Mouse (Mus musculus) neural tube, embryonic 14.5 days (tissue): ENCODE measurements at regions not wholly inside any gene's neighbourhood (a gene's known extent, or its start where the extent isn't known, plus 50 kb on each side); places are given as distances from the start of the nearest gene placed in this dataset.

Experiments used
- ATAC-seq: fragments of 200-750 bp; cut with Nextera tagmentation; 2 replicates; pipeline ENCODE4 v1.8.0; 2017; ENCODE audit warnings: low read depth, mild to moderate bottlenecking, moderate TSS enrichment, moderate library complexity
- H3K27ac ChIP-seq: fragments of 300-500 bp; sonication (generic); 2 replicates; pipeline ENCODE4 v1.5.1; 2014; ENCODE audit warnings: low read depth, mild to moderate bottlenecking, control low read depth, low read length, moderate library complexity, mixed read lengths
- H3K27me3 ChIP-seq: fragments of 300-500 bp; sonication (generic); 2 replicates; pipeline ENCODE4 v1.6.1; 2014; ENCODE audit warnings: low read length; ENCODE audit not compliant: control insufficient read depth, insufficient read depth
- H3K36me3 ChIP-seq: fragments of 300-500 bp; sonication (generic); 2 replicates; pipeline ENCODE4 v1.6.1; 2014; ENCODE audit warnings: low read length, mixed read lengths; ENCODE audit not compliant: control insufficient read depth, insufficient read depth
- H3K4me1 ChIP-seq: fragments of 300-500 bp; sonication (generic); 2 replicates; pipeline ENCODE4 v1.6.1; 2014; ENCODE audit warnings: low read length; ENCODE audit not compliant: control insufficient read depth, insufficient read depth
- H3K4me2 ChIP-seq: fragments of 300-500 bp; sonication (generic); 2 replicates; pipeline ENCODE4 v1.6.1; 2014; ENCODE audit warnings: mild to moderate bottlenecking, low read depth, low read length, control low read depth
- H3K4me3 ChIP-seq: fragments of 300-500 bp; sonication (generic); 2 replicates; pipeline ENCODE4 v1.5.1; 2014; ENCODE audit warnings: low read depth, low read length, control low read depth, mixed read lengths
- H3K9ac ChIP-seq: fragments of 300-500 bp; sonication (generic); replicated peaks from 2 replicates; pipeline ENCODE4 v1.6.1; 2014; ENCODE audit warnings: low read depth, mild to moderate bottlenecking, control low read depth, low read length, mixed read lengths
- H3K9me3 ChIP-seq: fragments of 300-500 bp; sonication (generic); 2 replicates; pipeline ENCODE4 v1.6.1; 2016; ENCODE audit warnings: low read length; ENCODE audit not compliant: control insufficient read depth
- WGBS: fragments of 180-500 bp; shearing (Covaris S2); extraction: QIAGEN DNeasy Blood & Tissue Kit; methylation state at CpG from one replicate; pipeline ENCODE4 v1.1.7; 2014; 5-methylcytosine and 5-hydroxymethylcytosine counted together

DNA sequence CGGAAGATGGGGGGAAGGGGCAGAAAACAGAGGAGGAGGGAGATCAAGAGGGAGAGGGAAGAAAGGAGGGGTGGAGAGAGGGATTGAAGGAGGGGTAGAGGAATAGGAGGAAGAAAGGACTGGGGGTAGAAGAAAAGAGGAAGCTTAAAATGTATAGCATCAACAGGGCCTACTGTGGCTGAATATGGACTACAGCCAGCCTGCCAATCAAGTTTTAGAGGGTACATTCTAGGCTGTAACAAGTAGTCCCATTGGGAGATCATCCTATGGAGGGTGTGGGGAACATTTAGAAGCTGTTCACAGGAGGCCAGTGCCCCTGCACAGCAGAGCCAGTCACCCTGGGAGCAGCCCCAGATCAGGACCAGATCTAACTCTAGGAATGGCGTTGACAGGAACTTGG, 535.6 kb upstream of the Lrrc6 start:
- ATAC-seq, result no peak
- H3K9me3 ChIP-seq, result no peaks in the 10 kb centered on the region
- no peak overlapping the region for H3K4me2 ChIP-seq
- no peak overlapping the region for H3K9ac ChIP-seq
- peaks cover 3% of the 10 kb centered on the region; the same call in 1 of the 2 replicates for H3K4me1 ChIP-seq
- H3K4me3 ChIP-seq, result no peak overlapping the region
- 83% methylated on average over 2 of the region's 2 CpGs for WGBS
- no peaks in the 10 kb centered on the region for H3K36me3 ChIP-seq
- H3K27me3 ChIP-seq, result no peaks in the 10 kb centered on the region
- no peak overlapping the region for H3K27ac ChIP-seq

DNA sequence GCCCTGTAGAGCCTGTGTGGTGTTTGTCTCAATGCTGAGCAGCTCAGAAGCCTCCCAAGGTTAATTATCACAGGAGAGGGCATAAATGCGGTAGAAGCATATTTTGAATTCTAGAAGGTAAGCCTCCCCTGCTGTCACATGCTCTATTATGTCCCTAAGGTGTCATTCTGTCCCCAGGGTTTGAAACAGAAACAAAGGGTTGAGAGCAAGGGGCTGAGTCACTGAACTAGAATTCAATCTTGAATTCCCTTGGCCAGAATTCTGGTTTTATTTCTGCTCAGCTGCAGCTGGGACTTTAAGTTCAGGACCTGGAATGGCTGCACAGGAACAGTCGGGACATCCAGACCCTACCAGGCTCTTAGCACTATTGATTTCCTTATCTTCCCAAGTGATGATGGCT, 533.2 kb upstream of the Lrrc6 start:
- WGBS, result 81% methylated on average over 2 of the region's 2 CpGs
- Histone ChIP-seq H3K4me3 (no peak overlapping the region), H3K36me3 (no peaks in the 10 kb centered on the region), H3K27me3 (no peaks in the 10 kb centered on the region), H3K4me2 (no peak overlapping the region), H3K27ac (no peak overlapping the region), H3K9me3 (no peaks in the 10 kb centered on the region), H3K9ac (no peak overlapping the region), H3K4me1 (no peaks in the 10 kb centered on the region)
- no peak for ATAC-seq

DNA sequence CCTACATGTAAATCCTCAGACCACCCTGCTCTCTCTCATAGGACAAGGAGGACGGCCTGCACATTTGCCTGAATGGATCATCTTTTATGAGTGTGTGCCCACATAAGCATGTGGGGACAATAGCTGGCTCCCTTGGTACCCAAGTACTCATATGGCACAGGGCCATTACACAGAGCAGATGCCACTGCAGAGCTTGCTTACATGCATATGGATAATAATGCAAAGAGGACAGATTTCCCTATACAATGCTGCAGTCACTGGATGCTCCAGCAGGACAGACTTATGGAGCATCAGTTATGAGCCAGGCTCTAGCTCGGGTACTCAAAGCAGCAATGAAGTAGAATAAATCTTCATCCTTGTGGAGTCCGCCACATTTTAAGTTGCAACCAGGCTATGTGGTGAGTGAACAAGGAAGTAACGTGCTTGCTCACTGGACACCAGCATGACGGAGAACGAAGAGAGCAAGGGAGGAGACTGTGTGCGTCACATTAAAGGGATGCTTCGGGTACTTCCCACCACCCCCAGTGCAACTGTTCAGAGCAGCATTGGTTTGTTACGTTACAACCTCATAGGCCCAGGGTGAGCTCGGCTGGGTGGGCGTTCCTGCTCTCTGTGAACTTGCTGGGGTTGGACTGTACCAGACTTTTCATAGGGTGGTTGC, 531.3 kb upstream of the Lrrc6 start:
- no peak overlapping the region for H3K27ac ChIP-seq
- no peaks in the 10 kb centered on the region for H3K4me1 ChIP-seq
- no peaks in the 10 kb centered on the region for H3K9me3 ChIP-seq
- peak; percentile 56; the same call in 1 of the 2 replicates for ATAC-seq
- no peaks in the 10 kb centered on the region for H3K36me3 ChIP-seq
- no peaks in the 10 kb centered on the region for H3K27me3 ChIP-seq
- 83% methylated on average over 11 of the region's 11 CpGs for WGBS
- H3K9ac ChIP-seq, result no peak overlapping the region
- H3K4me3 ChIP-seq, result no peak overlapping the region
- no peak overlapping the region for H3K4me2 ChIP-seq

DNA sequence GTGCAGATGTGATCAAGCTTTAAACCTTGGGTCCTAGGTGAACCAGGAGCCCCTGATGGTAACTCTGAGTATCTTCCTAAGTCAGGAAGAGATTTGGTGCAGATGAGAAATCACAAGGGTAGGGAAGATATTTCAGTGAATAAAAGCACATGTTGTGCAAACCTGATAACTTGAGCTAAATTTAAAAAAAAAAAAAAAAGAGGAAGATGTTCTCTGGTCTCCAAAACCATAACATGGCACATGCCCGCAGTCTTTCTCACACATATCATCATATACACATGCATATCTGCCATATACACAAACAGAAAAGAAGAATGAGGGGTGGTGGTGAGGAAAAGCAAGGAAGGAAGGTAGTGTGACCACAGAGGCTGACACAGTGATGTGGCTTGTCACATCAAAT, 530.3 kb upstream of the Lrrc6 start:
- Histone ChIP-seq H3K36me3 (no peaks in the 10 kb centered on the region), H3K9ac (no peak overlapping the region), H3K4me2 (no peak overlapping the region), H3K4me1 (no peaks in the 10 kb centered on the region), H3K27ac (no peak overlapping the region), H3K27me3 (no peaks in the 10 kb centered on the region), H3K4me3 (no peak overlapping the region), H3K9me3 (no peaks in the 10 kb centered on the region)
- WGBS, result 96% methylated on average over 1 of the region's 1 CpGs
- no peak for ATAC-seq

DNA sequence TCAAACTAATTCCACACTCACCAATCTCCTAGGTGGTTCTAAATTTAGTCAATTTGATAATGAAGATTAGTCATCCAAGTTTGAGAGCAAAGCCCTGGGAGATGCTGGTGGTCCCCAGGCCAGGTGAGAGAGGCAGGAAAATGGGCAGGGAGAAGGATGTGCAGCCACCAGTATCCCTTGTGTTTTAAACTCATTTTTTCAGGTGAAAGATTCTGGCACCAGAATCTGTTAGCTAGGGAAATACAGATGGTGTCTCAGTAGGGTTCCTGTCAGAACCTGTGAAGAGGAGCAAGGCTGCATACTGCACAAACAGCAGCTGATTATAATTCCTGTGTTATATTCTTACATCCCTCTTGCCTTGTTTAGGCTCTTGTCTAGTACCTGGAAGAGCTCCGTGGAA, 527.5 kb upstream of the Lrrc6 start:
- Histone ChIP-seq H3K27me3 (no peaks in the 10 kb centered on the region), H3K9ac (no peak overlapping the region), H3K27ac (no peak overlapping the region), H3K4me3 (no peak overlapping the region), H3K9me3 (no peaks in the 10 kb centered on the region), H3K36me3 (no peaks in the 10 kb centered on the region), H3K4me1 (no peaks in the 10 kb centered on the region), H3K4me2 (no peak overlapping the region)
- ATAC-seq, result no peak
- WGBS, result 89% methylated on average over 1 of the region's 1 CpGs

DNA sequence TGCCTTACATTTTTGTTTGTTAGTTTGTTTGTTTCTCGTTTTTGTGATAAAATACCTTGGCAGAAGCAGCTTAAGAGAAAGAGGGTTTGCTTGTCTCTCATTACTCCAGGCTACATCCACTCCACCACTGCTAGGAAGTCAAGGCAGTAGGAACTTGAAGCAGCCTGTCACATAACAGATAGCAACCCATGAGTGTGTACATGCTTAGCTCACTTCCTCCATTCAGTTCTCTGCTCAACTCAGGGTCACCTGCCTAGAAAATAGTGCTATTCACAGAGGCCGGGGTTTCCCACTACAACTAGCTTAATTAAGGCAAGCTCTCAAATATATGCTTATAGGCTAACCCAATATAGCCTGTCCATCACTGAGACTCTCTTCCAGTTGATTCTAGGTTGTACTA, 527.0 kb upstream of the Lrrc6 start:
- no peaks in the 10 kb centered on the region for H3K9me3 ChIP-seq
- 92% methylated on average over 2 of the region's 2 CpGs for WGBS

DNA sequence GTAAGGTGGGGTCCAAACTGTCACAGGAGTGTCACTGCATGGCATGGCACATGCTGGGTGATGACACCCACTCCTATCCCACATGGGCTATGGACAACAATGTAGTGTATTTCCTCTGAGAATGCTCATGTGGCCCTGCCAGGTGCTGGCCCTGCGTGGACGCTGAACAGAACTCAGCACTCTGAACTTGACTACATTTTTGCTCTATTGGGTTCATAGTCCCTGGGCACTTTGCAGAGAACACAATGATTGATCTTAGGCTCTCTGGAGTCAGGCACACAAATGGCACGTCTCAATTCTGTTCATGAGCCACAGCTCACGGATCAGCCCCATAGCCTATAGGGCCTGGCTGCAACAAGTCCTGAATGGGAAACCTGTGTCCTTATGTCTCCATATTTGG, 525.0 kb upstream of the Lrrc6 start:
- ATAC-seq, result no peak
- no peak overlapping the region for H3K4me2 ChIP-seq
- H3K9me3 ChIP-seq, result no peaks in the 10 kb centered on the region
- H3K27ac ChIP-seq, result no peak overlapping the region
- 95% methylated on average over 4 of the region's 4 CpGs for WGBS
- no peak overlapping the region for H3K9ac ChIP-seq
- no peaks in the 10 kb centered on the region for H3K36me3 ChIP-seq
- H3K4me3 ChIP-seq, result no peak overlapping the region
- no peaks in the 10 kb centered on the region for H3K4me1 ChIP-seq
- H3K27me3 ChIP-seq, result no peaks in the 10 kb centered on the region

More for the DNA sequence above, 527.0 kb upstream of the Lrrc6 start:
- Histone ChIP-seq H3K4me3 (no peak overlapping the region), H3K27ac (no peak overlapping the region), H3K36me3 (no peaks in the 10 kb centered on the region), H3K4me1 (no peaks in the 10 kb centered on the region), H3K4me2 (no peak overlapping the region), H3K27me3 (no peaks in the 10 kb centered on the region), H3K9ac (no peak overlapping the region)
- no peak for ATAC-seq

DNA sequence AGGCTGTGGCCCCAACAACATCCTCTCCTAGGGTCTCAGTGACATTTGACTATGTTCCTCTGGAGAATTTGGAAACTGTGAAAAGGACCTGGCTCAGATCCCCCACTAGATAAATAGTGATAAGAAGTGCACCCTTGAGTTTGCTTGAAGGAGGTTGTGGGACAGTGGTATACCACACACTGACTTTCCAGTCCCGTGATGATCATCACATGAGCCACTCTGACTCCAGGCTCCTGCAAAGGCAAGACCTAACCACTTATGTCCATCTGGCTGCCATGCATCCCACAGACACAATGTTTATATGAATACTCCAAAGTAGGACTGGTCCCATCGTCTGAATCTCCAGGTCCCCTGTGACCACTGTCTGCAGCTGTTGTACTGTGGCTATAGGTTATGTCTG, 523.7 kb upstream of the Lrrc6 start:
- no peak overlapping the region for H3K27ac ChIP-seq
- no peaks in the 10 kb centered on the region for H3K36me3 ChIP-seq
- no peaks in the 10 kb centered on the region for H3K4me1 ChIP-seq
- H3K9ac ChIP-seq, result no peak overlapping the region
- no peak for ATAC-seq
- H3K9me3 ChIP-seq, result no peaks in the 10 kb centered on the region
- no peak overlapping the region for H3K4me3 ChIP-seq
- WGBS, result 68% methylated on average over 2 of the region's 2 CpGs
- no peaks in the 10 kb centered on the region for H3K27me3 ChIP-seq
- no peak overlapping the region for H3K4me2 ChIP-seq

DNA sequence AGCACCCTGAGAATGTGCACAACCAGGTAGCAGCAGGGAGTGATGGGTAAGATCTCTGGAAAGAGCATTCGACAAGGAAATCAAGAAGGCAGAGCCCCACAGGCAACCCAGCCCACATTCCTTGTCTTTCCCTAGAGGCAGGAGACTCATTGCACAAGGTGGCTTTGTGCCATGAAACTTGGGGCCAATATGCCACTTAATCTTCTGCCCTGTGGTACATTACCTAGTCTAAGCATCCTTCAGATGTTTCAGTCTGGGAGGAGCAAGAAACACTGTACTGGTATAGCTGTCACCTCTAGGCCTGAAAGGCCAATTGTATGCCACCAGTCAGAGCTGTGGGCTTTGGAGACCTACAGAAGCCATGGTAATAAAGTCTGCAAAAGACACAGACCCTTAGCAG, 522.4 kb upstream of the Lrrc6 start:
- H3K9ac ChIP-seq, result no peak overlapping the region
- H3K4me1 ChIP-seq, result no peaks in the 10 kb centered on the region
- H3K27ac ChIP-seq, result no peak overlapping the region
- no peak for ATAC-seq
- no peaks in the 10 kb centered on the region for H3K9me3 ChIP-seq
- no peak overlapping the region for H3K4me2 ChIP-seq
- no peaks in the 10 kb centered on the region for H3K36me3 ChIP-seq
- H3K4me3 ChIP-seq, result no peak overlapping the region
- no peaks in the 10 kb centered on the region for H3K27me3 ChIP-seq
- WGBS, result 96% methylated on average over 1 of the region's 1 CpGs
